Mouse (Mus musculus) monocyte, adult 59 days (primary cell): ENCODE results near the gene Rcbtb1. TPM values are rescaled to one million over a fixed set of nuclear protein-coding genes. Genes with fewer than 3 reads are reported as not detected.

Source experiments
- total RNA-seq, 2 experiments: library from RNA; stranded (reverse); gene quantifications; one replicate each; pipeline ENCODE4 v1.2.4; 2023

Gene Rcbtb1
- 10 to 100 TPM; 16.5 to 20.2 TPM for total RNA-seq

GRCm38 (mm10) chr14:59200711-59201603 is at the start of gene Rcbtb1:
Gene Rcbtb1 (plus strand): TSS chr14:59201209.

GRCm38 (mm10) chr14:59178649-59179048 is 22.4 kb upstream of the Rcbtb1 start, which contains the start of gene Gm5142:
Gene Gm5142 (minus strand): TSS chr14:59178749.

GRCm38 (mm10) chr14:59260056-59260455 is 59.0 kb downstream of the Rcbtb1 start, which contains the start of gene Gm6904:
Gene Gm6904 (minus strand): TSS chr14:59260216.

Other genes starting within 250 kb of the Rcbtb1 start
- gene 1700129C05Rik, start 58.3 kb upstream of the Rcbtb1 start, total RNA-seq, result not detected
- gene Gm5142, start 22.5 kb upstream of the Rcbtb1 start, total RNA-seq, result not detected
- 1 to 10 TPM in 1 of 2 experiments, not detected in 1; 1.6 TPM for gene Gm6904, start 59.0 kb downstream of the Rcbtb1 start, total RNA-seq
- 1 to 10 TPM; 5.5 to 8.3 TPM for gene Phf11a, start 96.3 kb downstream of the Rcbtb1 start, total RNA-seq
- gene Phf11b, start 140.1 kb downstream of the Rcbtb1 start, total RNA-seq, result 10 to 100 TPM; 28.8 to 37.1 TPM
- gene Phf11d, start 164.3 kb downstream of the Rcbtb1 start, total RNA-seq, result 10 to 100 TPM; 16.2 to 17.2 TPM
- gene Phf11c, start 194.2 kb downstream of the Rcbtb1 start, total RNA-seq, result 1 to 10 TPM; 3.4 to 3.8 TPM
- 10 to 100 TPM; 31.5 to 35.0 TPM for gene Setdb2, start 239.7 kb downstream of the Rcbtb1 start, total RNA-seq
- 10 to 100 TPM; 15.4 to 16.4 TPM for gene Cab39l, start 239.8 kb downstream of the Rcbtb1 start, total RNA-seq